Mouse (Mus musculus) CH12.LX (cell line): Measurements from ENCODE around the gene Dzip1l. TPM values are rescaled to one million over a fixed set of nuclear protein-coding genes. Genes with fewer than 3 reads are reported as not detected.

Experiments used
- DNase-seq: peaks from one replicate; pipeline ENCODE4 v3.0.0-alpha.2; 2013; ENCODE audit errors: extremely low read depth
- H3K27ac ChIP-seq: 2 replicates; pipeline ENCODE4 v1.5.1; 2012; ENCODE audit warnings: low read depth, mild to moderate bottlenecking, control low read depth, moderate library complexity; ENCODE audit not compliant: insufficient read depth
- H3K27me3 ChIP-seq: replicated peaks from 2 replicates; pipeline ENCODE3; 2012; ENCODE audit warnings: inconsistent platforms
- H3K36me3 ChIP-seq, 2 experiments: replicated peaks in 1 of 2; 2 replicates each; pipeline versions ENCODE3 to v1.6.1; 2012; ENCODE audit warnings: inconsistent platforms in 1 of 2, low read length in 1 of 2, mild to moderate bottlenecking in 1 of 2, mixed read lengths in 1 of 2, moderate library complexity in 1 of 2; ENCODE audit not compliant: control insufficient read depth in 1 of 2, insufficient read depth in 1 of 2
- H3K4me1 ChIP-seq, 2 experiments: 2 replicates each; pipeline ENCODE4 v1.6.1; 2012; ENCODE audit warnings: inconsistent platforms in 1 of 2, moderate library complexity in 1 of 2; ENCODE audit not compliant: insufficient read depth in 2 of 2, control insufficient read depth in 1 of 2
- H3K4me2 ChIP-seq: 2 replicates; pipeline ENCODE4 v1.6.1; 2012; ENCODE audit warnings: low read depth, mild to moderate bottlenecking, control low read depth; ENCODE audit not compliant: poor library complexity, insufficient read depth, severe bottlenecking
- H3K4me3 ChIP-seq, 3 experiments: fragments of 150-350 bp in 1 of 3; sonication (generic) in 1 of 3; replicated peaks in 1 of 3; 2 replicates each; pipeline versions ENCODE3 to v1.5.1; 2011 to 2012; ENCODE audit warnings: low read depth in 2 of 3, low read length in 2 of 3, mild to moderate bottlenecking in 2 of 3, moderate library complexity in 2 of 3, control low read depth in 1 of 3, improper control_type of control experiment in 1 of 3, inconsistent platforms in 1 of 3, mixed read lengths in 1 of 3; ENCODE audit not compliant: poor library complexity in 1 of 3
- H3K79me2 ChIP-seq: replicated peaks from 2 replicates; pipeline ENCODE4 v1.6.1; 2012; ENCODE audit warnings: mild to moderate bottlenecking, moderate library complexity; ENCODE audit not compliant: control insufficient read depth, poor library complexity, insufficient read depth, severe bottlenecking; ENCODE audit errors: extremely low read depth
- H3K9ac ChIP-seq: 2 replicates; pipeline ENCODE4 v1.6.1; 2012; ENCODE audit warnings: low read depth, mild to moderate bottlenecking, control low read depth, moderate library complexity; ENCODE audit not compliant: insufficient read depth
- H3K9me3 ChIP-seq: replicated peaks from 2 replicates; pipeline ENCODE3; 2012; ENCODE audit warnings: low read length, inconsistent platforms, mixed read lengths
- BHLHE40 ChIP-seq: IDR thresholded peaks from 2 replicates; pipeline ENCODE4 v1.6.1; 2011; ENCODE audit warnings: mild to moderate bottlenecking, low read depth, low read length, improper control_type of control experiment
- CHD1 ChIP-seq: IDR thresholded peaks from 2 replicates; pipeline ENCODE4 v1.6.1; 2012; ENCODE audit warnings: low read depth, low read length, improper control_type of control experiment, inconsistent platforms
- E2F4 ChIP-seq: IDR thresholded peaks from 2 replicates; pipeline ENCODE4 v1.6.1; 2011; ENCODE audit warnings: low read depth, low read length, improper control_type of control experiment; ENCODE audit not compliant: insufficient replicate concordance
- ELF1 ChIP-seq: IDR thresholded peaks from 2 replicates; pipeline ENCODE4 v1.6.1; 2014; ENCODE audit warnings: low read depth, mild to moderate bottlenecking, inconsistent platforms, low read length, improper control_type of control experiment
- EP300 ChIP-seq: IDR thresholded peaks from 2 replicates; pipeline ENCODE4 v1.6.1; 2011; ENCODE audit warnings: low read length, improper control_type of control experiment
- HCFC1 ChIP-seq: IDR thresholded peaks from 2 replicates; pipeline ENCODE4 v1.6.1; 2012; ENCODE audit warnings: low read depth, mild to moderate bottlenecking, inconsistent platforms, low read length, improper control_type of control experiment
- IRF4 ChIP-seq: IDR thresholded peaks from 2 replicates; pipeline ENCODE4 v1.6.1; 2014; ENCODE audit warnings: low read depth, mild to moderate bottlenecking, inconsistent platforms, low read length, improper control_type of control experiment
- JUN ChIP-seq: IDR thresholded peaks from 2 replicates; pipeline ENCODE4 v1.6.1; 2011; ENCODE audit warnings: low read depth, mild to moderate bottlenecking, low read length, improper control_type of control experiment, moderate library complexity; ENCODE audit not compliant: insufficient read depth
- MAFK ChIP-seq: IDR thresholded peaks from 2 replicates; pipeline ENCODE4 v1.6.1; 2011; ENCODE audit warnings: low read length, improper control_type of control experiment; ENCODE audit not compliant: insufficient replicate concordance
- MAX ChIP-seq: IDR thresholded peaks from 2 replicates; pipeline ENCODE4 v1.6.1; 2011; ENCODE audit warnings: low read length, improper control_type of control experiment
- MEF2A ChIP-seq: IDR thresholded peaks from 2 replicates; pipeline ENCODE4 v1.6.1; 2014; ENCODE audit warnings: low read depth, mild to moderate bottlenecking, inconsistent platforms, low read length, improper control_type of control experiment, borderline replicate concordance
- MXI1 ChIP-seq: IDR thresholded peaks from 2 replicates; pipeline ENCODE4 v1.6.1; 2011; ENCODE audit warnings: mild to moderate bottlenecking, low read depth, low read length, improper control_type of control experiment
- MYC ChIP-seq: IDR thresholded peaks from 2 replicates; pipeline ENCODE4 v1.6.1; 2011; ENCODE audit warnings: low read depth, mild to moderate bottlenecking, improper control_type of control experiment, low read length
- NELFE ChIP-seq: IDR thresholded peaks from 2 replicates; pipeline ENCODE4 v1.6.1; 2011; ENCODE audit warnings: low read depth, low read length, improper control_type of control experiment
- NRF1 ChIP-seq: IDR thresholded peaks from 2 replicates; pipeline ENCODE4 v1.6.1; 2014; ENCODE audit warnings: low read depth, mild to moderate bottlenecking, inconsistent platforms, low read length, improper control_type of control experiment, moderate library complexity
- POLR2AphosphoS2 ChIP-seq: IDR thresholded peaks from 2 replicates; pipeline ENCODE4 v1.6.1; 2011; ENCODE audit warnings: low read depth, low read length, improper control_type of control experiment
- RAD21 ChIP-seq: IDR thresholded peaks from 2 replicates; pipeline ENCODE4 v1.6.1; 2011; ENCODE audit warnings: low read depth, mild to moderate bottlenecking, low read length, improper control_type of control experiment, moderate library complexity
- SIN3A ChIP-seq: IDR thresholded peaks from 2 replicates; pipeline ENCODE4 v1.6.1; 2012; ENCODE audit warnings: low read length, improper control_type of control experiment, inconsistent platforms
- USF1 ChIP-seq: IDR thresholded peaks from 2 replicates; pipeline ENCODE4 v1.6.1; 2014; ENCODE audit warnings: low read depth, mild to moderate bottlenecking, inconsistent platforms, low read length, improper control_type of control experiment
- ZMIZ1 ChIP-seq: IDR thresholded peaks from 2 replicates; pipeline ENCODE4 v1.6.1; 2012; ENCODE audit warnings: low read depth, mild to moderate bottlenecking, inconsistent platforms, low read length, improper control_type of control experiment
- dilution Hi-C: fragments of 300-500 bp; cut with MboI; formaldehyde crosslinking; loops from 2 replicates; pipeline ENCODE4 v1.14.3; 2020; ENCODE audit warnings: low sequenced_read_pairs; ENCODE audit not compliant: extremely low pct_unique_long_range_greater_than_20kb, extremely low pct_ligation_motif_present
- in situ Hi-C: fragments of 300-500 bp; cut with MboI; formaldehyde crosslinking; loops from 3 replicates; pipeline ENCODE4 v1.14.3; 2019; ENCODE audit warnings: low sequenced_read_pairs, low pct_ligation_motif_present, low pct_unique_long_range_greater_than_20kb, mixed read lengths
- polyA plus RNA-seq: library from polyadenylated mRNA; unstranded; fragments of >175 nt; gene quantifications from 2 replicates; pipeline ENCODE4 v1.2.1, GENCODE M21; 2012; ENCODE audit warnings: low read depth; ENCODE audit not compliant: insufficient read length
- total RNA-seq, 2 experiments: library from RNA; depleted of rRNA; stranded (reverse); fragments of 300-350 nt in 1 of 2; fragments of >200 nt in 1 of 2; gene quantifications; 2 replicates each; pipeline ENCODE4 v1.2.3; 2012 to 2014

The Dzip1l gene
- total and polyA plus RNA-seq, 3 experiments, result not detected

DNA sequence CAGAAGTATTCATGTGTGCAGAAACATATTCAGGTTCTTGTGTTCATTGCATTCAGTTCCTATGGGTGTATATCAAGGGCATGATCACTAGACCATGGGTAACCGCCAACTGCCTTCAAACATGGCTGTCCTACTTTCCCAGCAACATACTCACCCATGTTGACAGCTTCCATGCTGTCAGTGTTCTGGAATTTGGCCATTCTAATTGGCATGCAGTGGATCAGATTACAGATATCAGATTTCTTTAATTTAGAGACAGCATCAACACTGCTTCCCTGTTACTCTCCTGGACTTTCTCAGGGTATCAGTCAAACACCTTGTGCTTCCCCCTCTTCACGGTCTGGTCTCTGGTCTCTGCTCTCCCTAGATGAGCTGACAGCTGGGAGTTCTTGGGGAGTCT, 25.7 kb upstream of the Dzip1l start:
- Histone ChIP-seq H3K4me1 (no peaks in the 10 kb centered on the region), H3K79me2 (no peaks in the 10 kb centered on the region), H3K36me3 (no peaks in the 10 kb centered on the region), H3K27ac (no peak overlapping the region), H3K9ac (no peak overlapping the region), H3K4me3 (no peak overlapping the region), H3K27me3 (no peaks in the 10 kb centered on the region), H3K9me3 (no peaks in the 10 kb centered on the region), H3K4me2 (no peak overlapping the region)
- TF ChIP-seq SIN3A (no peak), JUN (no peak), MEF2A (no peak), MYC (no peak), NRF1 (no peak), RAD21 (no peak), MAX (no peak), NELFE (no peak), MAFK (no peak), POLR2AphosphoS2 (no peak), EP300 (no peak)
- in situ Hi-C loops, result no loop called here
- DNase-seq, result no peak
- dilution Hi-C loops, result no loop called here

- no peak for TF ChIP-seq CHD1
- no peak for TF ChIP-seq RAD21
- no peak for TF ChIP-seq ELF1
- TF ChIP-seq NELFE, result no peak
- no peak for TF ChIP-seq E2F4
- no peak for TF ChIP-seq HCFC1
- TF ChIP-seq MXI1, result no peak
- TF ChIP-seq BHLHE40, result no peak
- TF ChIP-seq USF1, result no peak
- TF ChIP-seq MAX, result no peak
- TF ChIP-seq IRF4, result no peak
- no peak for TF ChIP-seq MYC
- TF ChIP-seq ZMIZ1, result no peak
- TF ChIP-seq, all 38 proteins: peak for 0
- Histone ChIP-seq H3K4me3 (no peak within 1 kb of the TSS), H3K4me1 (no peaks in the 10 kb centered on the region), H3K79me2 (no peaks in the 10 kb centered on the region), H3K9me3 (no peaks in the 10 kb centered on the region), H3K27me3 (peaks cover 5% of the 10 kb centered on the region), H3K4me2 (no peak within 1 kb of the TSS), H3K9ac (no peak within 1 kb of the TSS), H3K36me3 (no peaks in the 10 kb centered on the region), H3K27ac (no peak within 1 kb of the TSS)
- DNase-seq, result no peak
- in situ Hi-C loops, result no loop called here
- dilution Hi-C loops, result no loop called here
Measured at GRCm38 (mm10) chr9:99612202-99612601, 17.1 kb upstream of the Dzip1l start, which contains the start of gene A4gnt. Gene A4gnt, plus strand, starts transcription at chr9:99612502.
